Mouse (Mus musculus): Measurements from ENCODE around the gene Gm20509. TPM values are rescaled to one million over a fixed set of nuclear protein-coding genes. Genes with fewer than 3 reads are reported as not detected.

Gene Gm20509
- total and polyA plus RNA-seq, 3 experiments: not detected

DNA sequence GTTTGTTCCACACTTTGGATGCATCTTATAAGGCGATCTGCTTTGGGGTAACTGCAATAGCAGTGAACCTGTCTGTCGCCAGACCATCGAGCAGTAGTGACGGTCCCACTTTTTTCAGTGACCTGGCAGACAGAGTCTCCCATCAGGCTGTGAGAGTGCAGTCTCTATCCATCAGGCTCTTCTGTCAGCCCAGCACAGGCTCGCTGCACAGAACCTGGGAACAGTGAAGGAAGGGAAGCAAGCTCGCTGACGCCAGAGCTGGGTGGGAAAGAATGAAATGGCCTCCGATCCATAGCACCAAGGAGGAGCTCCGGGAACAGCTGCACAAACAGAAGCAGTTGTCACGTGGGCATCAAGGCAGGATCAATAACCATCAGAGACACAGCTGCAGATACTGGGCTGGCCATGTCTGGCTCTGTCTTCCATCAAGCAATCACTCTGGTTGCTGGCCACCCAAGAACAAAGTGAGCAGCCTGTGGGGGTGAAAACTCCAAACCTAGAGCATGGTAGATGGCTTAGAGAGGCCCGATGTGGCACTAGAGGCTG, 35.1 kb downstream of the Gm20509 start:
- no peaks in the 10 kb centered on the region for H3K9me3 ChIP-seq (replicated peaks; ENCODE audit: low read length)
- in situ Hi-C loops (cut with MboI; ENCODE audit: low pct_ligation_motif_present, low pct_unique_long_range_greater_than_20kb, low sequenced_read_pairs) (no loop called here), dilution Hi-C loops (cut with MboI; ENCODE audit: extremely low pct_ligation_motif_present, extremely low pct_unique_long_range_greater_than_20kb, low sequenced_read_pairs) (no loop called here)
- H3K9ac ChIP-seq (ENCODE audit: insufficient read depth, low read depth): no peak overlapping the region
- H3K79me2 ChIP-seq (replicated peaks; ENCODE audit: control insufficient read depth, extremely low read depth, insufficient read depth, poor library complexity, severe bottlenecking): no peaks in the 10 kb centered on the region
- no peaks in the 10 kb centered on the region for H3K27me3 ChIP-seq (replicated peaks)
- H3K36me3 ChIP-seq (replicated peaks in 1 of 2; ENCODE audit: control insufficient read depth in 1 of 2, insufficient read depth in 1 of 2, low read length in 1 of 2): peaks cover 0 to 8% of the 10 kb centered on the region in 2 experiments
- H3K4me2 ChIP-seq (ENCODE audit: insufficient read depth, low read depth, poor library complexity, severe bottlenecking): no peak overlapping the region
- TF ChIP-seq MAFK (IDR thresholded peaks at IDR 0.05; ENCODE audit: insufficient replicate concordance, low read length): no peak
- no peaks in the 10 kb centered on the region for H3K4me1 ChIP-seq (ENCODE audit: control insufficient read depth in 1 of 2, insufficient read depth in 2 of 2)
- no peak for DNase-seq (ENCODE audit: extremely low read depth)
- H3K4me3 ChIP-seq (replicated peaks in 1 of 3; ENCODE audit: low read depth in 2 of 3, low read length in 2 of 3, poor library complexity in 1 of 3): no peak overlapping the region
- H3K27ac ChIP-seq (ENCODE audit: insufficient read depth, low read depth): no peak overlapping the region

GRCm38 (mm10) chr9:73154347-73154746, 52.1 kb downstream of the Gm20509 start:
- no peaks in the 10 kb centered on the region for H3K9me3 ChIP-seq (replicated peaks; ENCODE audit: low read length)
- in situ Hi-C loops (cut with MboI; ENCODE audit: low pct_ligation_motif_present, low pct_unique_long_range_greater_than_20kb, low sequenced_read_pairs) (loop anchor here (25.0 kb wide), 1 partner anchor 833 kb away; no protein-coding TSS in a partner anchor), dilution Hi-C loops (cut with MboI; ENCODE audit: extremely low pct_ligation_motif_present, extremely low pct_unique_long_range_greater_than_20kb, low sequenced_read_pairs) (no loop called here)

GRCm38 (mm10) chr9:73157968-73158367, 55.7 kb downstream of the Gm20509 start:
- Histone ChIP-seq H3K27ac (ENCODE audit: insufficient read depth, low read depth) (no peak overlapping the region), H3K79me2 (replicated peaks; ENCODE audit: control insufficient read depth, extremely low read depth, insufficient read depth, poor library complexity, severe bottlenecking) (no peaks in the 10 kb centered on the region), H3K36me3 (replicated peaks in 1 of 2; ENCODE audit: control insufficient read depth in 1 of 2, insufficient read depth in 1 of 2, low read length in 1 of 2) (no peaks in the 10 kb centered on the region), H3K4me3 (replicated peaks in 1 of 3; ENCODE audit: low read depth in 2 of 3, low read length in 2 of 3, poor library complexity in 1 of 3) (no peak overlapping the region), H3K4me1 (ENCODE audit: control insufficient read depth in 1 of 2, insufficient read depth in 2 of 2) (peaks cover 0 to 2% of the 10 kb centered on the region in 2 experiments; a peak in 2 of 4 replicates), H3K27me3 (replicated peaks) (no peaks in the 10 kb centered on the region), H3K9me3 (replicated peaks; ENCODE audit: low read length) (no peaks in the 10 kb centered on the region), H3K9ac (ENCODE audit: insufficient read depth, low read depth) (no peak overlapping the region), H3K4me2 (ENCODE audit: insufficient read depth, low read depth, poor library complexity, severe bottlenecking) (no peak overlapping the region)
- TF ChIP-seq ZMIZ1 (IDR thresholded peaks at IDR 0.05; ENCODE audit: low read depth, low read length): no peak
- no peak for TF ChIP-seq RAD21 (IDR thresholded peaks at IDR 0.05; ENCODE audit: low read depth, low read length)
- TF ChIP-seq KAT2A (IDR thresholded peaks at IDR 0.05; ENCODE audit: insufficient replicate concordance, low read length): no peak
- no peak for TF ChIP-seq TBP (conservative IDR thresholded peaks at IDR 0.05; ENCODE audit: low read depth, low read length)
- dilution Hi-C loops (cut with MboI; ENCODE audit: extremely low pct_ligation_motif_present, extremely low pct_unique_long_range_greater_than_20kb, low sequenced_read_pairs) (no loop called here), in situ Hi-C loops (cut with MboI; ENCODE audit: low pct_ligation_motif_present, low pct_unique_long_range_greater_than_20kb, low sequenced_read_pairs) (loop anchor here (25.0 kb wide), 1 partner anchor 829 kb away; no protein-coding TSS in a partner anchor)
- no peak for DNase-seq (ENCODE audit: extremely low read depth)

More at GRCm38 (mm10) chr9:73154347-73154746, 52.1 kb downstream of the Gm20509 start:
- Histone ChIP-seq H3K9ac (ENCODE audit: insufficient read depth, low read depth) (no peak overlapping the region), H3K27ac (ENCODE audit: insufficient read depth, low read depth) (no peak overlapping the region), H3K36me3 (replicated peaks in 1 of 2; ENCODE audit: control insufficient read depth in 1 of 2, insufficient read depth in 1 of 2, low read length in 1 of 2) (no peaks in the 10 kb centered on the region), H3K79me2 (replicated peaks; ENCODE audit: control insufficient read depth, extremely low read depth, insufficient read depth, poor library complexity, severe bottlenecking) (no peaks in the 10 kb centered on the region), H3K4me1 (ENCODE audit: control insufficient read depth in 1 of 2, insufficient read depth in 2 of 2) (peaks cover 0 to 2% of the 10 kb centered on the region in 2 experiments; a peak in 1 of 4 replicates), H3K27me3 (replicated peaks) (no peaks in the 10 kb centered on the region), H3K4me2 (ENCODE audit: insufficient read depth, low read depth, poor library complexity, severe bottlenecking) (0 out of 2 replicates have a peak overlapping the region, but pooled peaks have one; percentile 29), H3K4me3 (replicated peaks in 1 of 3; ENCODE audit: low read depth in 2 of 3, low read length in 2 of 3, poor library complexity in 1 of 3) (no peak overlapping the region)
- no peak for DNase-seq (ENCODE audit: extremely low read depth)
- peak; percentile 3; the same call in 1 of the 2 replicates for TF ChIP-seq SMC3 (IDR thresholded peaks at IDR 0.05; ENCODE audit: low read depth, low read length)
- no peak; the same call in 1 of the 2 replicates for TF ChIP-seq RAD21 (IDR thresholded peaks at IDR 0.05; ENCODE audit: low read depth, low read length)
- peak in 1 of 2 experiments; percentile 37; a peak in 2 of 4 replicates for TF ChIP-seq CTCF (conservative IDR thresholded peaks at IDR 0.05 in 1 of 2, IDR thresholded peaks at IDR 0.05 in 1 of 2; ENCODE audit: low read depth in 2 of 2, low read length in 2 of 2)
